Mouse (Mus musculus) embryo, embryonic 11.5 days (tissue): ENCODE measurements at regions not wholly inside any gene's neighbourhood (a gene's known extent, or its start where the extent isn't known, plus 50 kb on each side); places are given as distances from the start of the nearest gene placed in this dataset.
A peak's percentile ranks its signal among the peaks of the same experiment; 100 is the strongest.

Source experiments
- DNase-seq: peaks from one replicate; pipeline ENCODE4 v3.0.0-alpha.2; 2012; ENCODE audit warnings: low read depth, low spot score

DNA sequence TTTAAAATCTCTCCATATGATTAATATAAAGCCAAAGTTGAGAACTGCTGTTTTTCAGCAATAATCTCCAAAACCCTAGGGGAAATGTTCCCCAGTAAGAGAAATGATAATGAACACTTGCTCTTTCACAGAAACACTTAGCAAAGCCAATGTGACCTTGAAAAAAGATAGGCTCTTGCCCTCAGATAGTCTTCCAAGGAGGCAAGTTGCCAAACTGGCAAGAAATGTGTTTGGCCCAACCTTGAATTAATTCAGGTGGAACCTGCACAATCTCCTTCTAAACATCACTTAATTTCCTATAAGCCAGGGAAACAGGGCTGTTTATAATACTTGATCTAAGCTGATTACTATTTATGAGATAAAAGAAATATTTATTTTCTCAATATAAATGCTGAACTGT, 244.0 kb upstream of the Gnaz start:
- no peak for DNase-seq

DNA sequence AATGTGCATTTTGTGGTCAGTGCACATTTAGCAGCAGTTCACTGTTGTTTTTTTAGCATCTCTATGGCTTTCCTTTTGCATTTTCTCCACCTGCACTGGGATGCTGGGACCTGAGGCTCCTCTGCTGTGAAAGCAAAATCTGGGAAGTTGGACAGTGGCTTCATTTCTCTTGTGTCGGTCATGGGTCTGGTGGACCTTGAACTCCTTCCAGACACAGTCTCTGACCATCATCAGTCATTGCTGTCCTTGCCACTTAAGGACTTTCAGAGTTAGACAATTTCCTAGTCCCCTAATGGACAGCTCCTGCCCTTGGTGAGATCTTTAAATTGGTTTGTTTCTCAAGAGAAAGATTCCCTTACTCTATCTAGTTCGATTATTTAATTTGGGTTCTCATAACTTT, 217.5 kb upstream of the Gnaz start:
- DNase-seq = no peak

DNA sequence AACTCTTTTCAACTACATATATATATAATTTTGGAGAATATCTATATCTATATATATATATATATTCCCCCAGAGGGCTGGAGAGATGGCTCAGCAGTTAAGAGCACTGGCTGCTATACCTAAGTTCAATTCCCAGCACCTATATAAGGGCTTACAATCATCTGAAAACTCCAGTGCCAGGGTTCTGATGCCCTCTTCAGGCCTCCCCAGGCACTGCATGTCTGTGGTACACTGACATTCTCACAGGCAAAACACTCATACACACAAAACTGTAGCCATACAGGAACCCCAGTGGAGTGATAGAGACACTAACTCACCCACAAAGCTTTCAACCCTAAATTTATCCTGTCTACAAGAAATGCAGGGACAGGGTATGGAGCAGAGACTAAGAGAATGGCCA, 216.1 kb upstream of the Gnaz start:
- no peak for DNase-seq

DNA sequence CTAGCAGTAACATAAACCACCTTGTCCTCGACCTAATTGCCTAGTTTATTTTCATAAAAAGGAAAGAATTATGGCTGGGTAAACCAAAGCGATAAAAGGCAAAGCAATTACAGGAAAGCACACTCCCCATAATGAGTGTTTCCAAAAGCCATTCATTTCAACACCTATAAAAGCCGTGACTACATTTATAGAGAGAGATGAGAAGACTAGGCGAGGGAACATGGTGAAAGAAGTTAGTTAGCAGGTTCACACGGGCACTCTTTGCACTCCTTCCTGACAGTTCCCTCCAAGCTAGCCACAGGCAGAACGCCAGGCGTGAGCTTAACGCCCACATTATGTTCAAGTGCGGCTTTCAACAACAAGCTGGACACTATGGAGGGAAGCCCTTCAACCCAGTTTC, 206.2 kb upstream of the Gnaz start:
- DNase-seq = no peak

DNA sequence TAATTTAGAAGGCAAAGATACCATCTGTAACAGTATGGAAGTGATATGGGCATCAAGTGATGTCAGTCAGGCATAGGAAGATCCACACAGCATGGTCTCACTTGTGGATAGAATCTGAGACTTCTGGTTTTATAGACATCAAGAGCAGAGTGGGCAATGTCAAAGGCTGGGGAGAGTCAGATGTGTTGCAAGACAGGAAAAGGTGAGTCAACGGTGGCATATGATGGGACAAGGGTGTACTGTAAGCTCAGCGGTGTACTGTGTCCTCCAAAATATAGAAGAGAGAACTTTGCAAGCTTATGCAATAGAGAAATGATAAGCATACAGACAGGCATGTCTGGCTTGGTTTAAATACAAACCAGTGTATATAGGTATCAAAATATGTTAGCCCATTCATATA, 177.7 kb upstream of the Gnaz start:
- no peak for DNase-seq

DNA sequence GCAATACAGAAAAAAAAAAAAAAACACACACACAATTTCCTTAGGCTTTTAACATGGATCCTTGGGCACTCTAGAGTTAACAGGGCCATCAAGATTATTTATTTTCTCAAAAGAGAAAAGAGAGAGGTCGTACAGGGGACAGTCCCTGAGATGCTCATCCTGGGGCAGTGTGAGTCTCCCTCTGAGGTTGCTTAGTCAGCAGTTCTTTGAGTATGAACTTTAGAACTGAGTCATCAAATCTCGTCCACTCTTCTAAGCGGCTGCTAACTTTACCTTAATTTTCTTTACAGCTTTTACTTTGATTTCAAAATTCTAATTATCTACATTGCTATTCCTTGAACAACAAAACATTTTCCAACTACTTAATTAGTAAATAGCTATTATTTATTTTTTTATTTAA, 177.0 kb upstream of the Gnaz start:
- no peak for DNase-seq

DNA sequence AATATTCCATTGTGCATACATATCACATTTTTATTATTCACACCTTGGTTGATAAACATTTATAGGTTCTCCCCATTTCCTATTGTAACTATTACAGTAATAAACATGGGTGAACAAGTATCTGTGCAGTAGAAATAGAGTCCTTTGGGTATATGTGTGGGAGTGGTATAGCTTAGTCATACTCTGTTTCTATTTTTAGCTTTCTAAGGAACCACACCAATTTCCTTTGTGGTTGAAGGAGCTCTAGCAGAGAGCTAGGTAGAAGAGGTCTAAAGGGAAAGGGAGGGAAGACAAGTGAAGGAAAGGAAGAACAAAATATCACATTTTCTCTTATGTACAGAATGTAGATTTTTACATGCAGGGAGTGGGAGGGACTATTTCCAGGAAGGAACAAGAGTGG, 143.6 kb upstream of the Gnaz start:
- no peak for DNase-seq

DNA sequence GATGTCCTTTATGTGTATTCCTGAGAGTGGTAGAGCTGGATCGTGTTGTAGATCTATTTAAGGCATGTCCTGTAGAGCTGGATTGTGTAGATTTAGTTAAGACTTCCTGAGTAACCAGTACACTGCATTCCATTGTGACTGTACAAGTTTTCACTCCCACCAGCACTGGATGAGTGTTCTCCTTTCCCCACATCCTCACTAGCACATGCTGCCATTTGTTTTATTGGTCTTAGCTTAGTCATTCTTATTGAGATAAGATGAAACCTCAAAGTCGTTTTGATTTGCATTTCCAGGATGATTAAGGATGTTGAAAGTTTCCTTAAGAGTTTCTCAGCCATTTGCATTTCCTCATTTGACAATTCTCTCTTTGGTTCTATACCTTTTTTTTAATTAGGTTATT, 132.6 kb upstream of the Gnaz start:
- DNase-seq = no peak

DNA sequence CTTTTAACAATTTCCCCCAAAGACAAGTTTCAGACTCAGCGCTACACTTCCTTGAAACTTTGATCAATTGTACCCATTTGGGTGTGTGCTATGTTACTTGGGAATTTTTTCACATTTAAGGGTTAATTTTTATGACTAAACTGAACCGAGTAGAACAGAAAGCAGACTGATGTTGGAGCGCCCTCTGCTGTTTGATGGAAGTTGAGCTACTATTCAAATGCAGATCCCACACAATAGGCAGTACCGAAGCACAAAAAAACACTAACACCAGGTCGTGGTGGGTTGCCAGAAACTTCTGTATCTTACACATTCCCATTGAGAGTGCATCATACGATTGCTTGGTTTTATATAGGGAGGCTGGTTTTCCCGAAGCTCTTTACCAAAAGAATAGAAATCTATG, 118.6 kb upstream of the Gnaz start:
- peak; percentile 77 for DNase-seq

DNA sequence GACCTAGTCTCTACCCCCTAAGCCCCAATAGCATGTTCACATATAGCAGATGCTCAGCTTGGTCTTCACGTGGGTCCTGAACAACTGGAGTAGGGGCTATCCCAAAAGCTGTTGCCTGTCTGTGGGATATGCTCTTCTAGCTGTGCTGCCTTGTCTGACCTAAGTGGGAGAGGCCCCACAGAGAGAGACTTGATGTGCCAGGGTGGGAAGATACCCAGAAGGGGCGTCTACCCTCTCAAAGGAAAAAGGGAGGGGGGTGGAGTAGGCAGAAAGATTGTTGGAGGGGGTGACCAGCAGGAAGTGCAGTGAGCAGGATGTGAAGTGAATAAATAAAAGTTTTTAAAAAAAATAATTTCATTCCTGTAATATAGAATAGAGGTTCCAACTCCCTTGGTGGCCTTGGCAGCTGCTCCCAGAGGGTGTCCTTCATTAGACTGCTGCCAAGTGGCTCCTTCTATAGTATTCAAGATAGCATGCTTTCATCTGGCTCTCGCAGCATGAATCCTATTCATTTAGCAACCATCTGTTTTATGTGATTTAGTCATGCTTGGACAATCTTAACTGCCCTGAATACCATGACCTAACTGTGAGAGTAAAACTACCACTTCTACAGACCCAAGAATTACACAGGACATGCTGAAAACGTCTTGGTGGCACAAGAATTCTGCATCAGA, 111.8 kb upstream of the Gnaz start:
- DNase-seq = no peak
